Mouse (Mus musculus) forebrain, embryonic 16.5 days (tissue): ENCODE results near the gene Pkd1l3. TPM values are rescaled to one million over a fixed set of nuclear protein-coding genes. Genes with fewer than 3 reads are reported as not detected.

ENCODE experiments used
- ATAC-seq: fragments of 200-750 bp; cut with Nextera tagmentation; 2 replicates; pipeline ENCODE4 v1.8.0; 2017; ENCODE audit warnings: mild to moderate bottlenecking, moderate library complexity
- H3K27ac ChIP-seq: fragments of 300-500 bp; sonication (generic); 2 replicates; pipeline ENCODE4 v1.5.1; 2014; ENCODE audit warnings: low read length, control low read depth
- H3K27me3 ChIP-seq: fragments of 300-500 bp; sonication (generic); replicated peaks from 2 replicates; pipeline ENCODE4 v1.6.1; 2014; ENCODE audit warnings: low read length; ENCODE audit not compliant: control insufficient read depth, insufficient read depth
- H3K36me3 ChIP-seq: fragments of 300-500 bp; sonication (generic); 2 replicates; pipeline ENCODE4 v1.6.1; 2014; ENCODE audit not compliant: control insufficient read depth, insufficient read depth
- H3K4me1 ChIP-seq: fragments of 300-500 bp; sonication (generic); replicated peaks from 2 replicates; pipeline ENCODE4 v1.6.1; 2014; ENCODE audit warnings: low read length; ENCODE audit not compliant: control insufficient read depth, insufficient read depth
- H3K4me2 ChIP-seq: fragments of 300-500 bp; sonication (generic); 2 replicates; pipeline ENCODE4 v1.6.1; 2014; ENCODE audit warnings: mild to moderate bottlenecking, low read length, control low read depth
- H3K4me3 ChIP-seq: fragments of 300-500 bp; sonication (generic); replicated peaks from 2 replicates; pipeline ENCODE4 v1.5.1; 2014; ENCODE audit warnings: mild to moderate bottlenecking, low read length, control low read depth
- H3K9ac ChIP-seq: fragments of 300-500 bp; sonication (generic); replicated peaks from 2 replicates; pipeline ENCODE4 v1.6.1; 2014; ENCODE audit warnings: low read depth, low read length, control low read depth
- H3K9me3 ChIP-seq: fragments of 300-500 bp; sonication (generic); 2 replicates; pipeline ENCODE4 v1.6.1; 2016; ENCODE audit warnings: low read length; ENCODE audit not compliant: control insufficient read depth
- WGBS: fragments of 180-500 bp; shearing (Covaris S2); extraction: QIAGEN DNeasy Blood & Tissue Kit; methylation state at CpG from one replicate; pipeline ENCODE4 v1.1.7; 2014; 5-methylcytosine and 5-hydroxymethylcytosine counted together
- polyA plus RNA-seq: library from polyadenylated mRNA; unstranded; fragments of >200 nt; fragmentation: Nextera tagmentation; extraction: Ambion mirVana; gene quantifications from 2 replicates; pipeline ENCODE4 v1.2.1, GENCODE M21; 2015

Pkd1l3 gene
- polyA plus RNA-seq, 1 experiment from 2014 or later, result 0.03 TPM

GRCm38 (mm10) chr8:109706076-109706873, 92.0 kb downstream of the Pkd1l3 start:
- peaks cover 32% of the 10 kb centered on the region for H3K4me1 ChIP-seq
- no peaks in the 10 kb centered on the region for H3K27me3 ChIP-seq
- H3K4me2 ChIP-seq, result peak overlapping the region; percentile 86
- peak overlapping the region; percentile 100 for H3K9ac ChIP-seq
- 2% methylated on average over 25 of the region's 30 CpGs for WGBS
- ATAC-seq, result peak; percentile 36
- no peaks in the 10 kb centered on the region for H3K9me3 ChIP-seq
- H3K36me3 ChIP-seq, result peaks cover 20% of the 10 kb centered on the region
- H3K4me3 ChIP-seq, result peak overlapping the region; percentile 94
- H3K27ac ChIP-seq, result peak overlapping the region; percentile 97

GRCm38 (mm10) chr8:109706874-109707237, 92.5 kb downstream of the Pkd1l3 start:
- ATAC-seq, result 0 out of 2 replicates have a peak, but pooled peaks have one; percentile 16
- H3K4me3 ChIP-seq, result peak overlapping the region; percentile 94
- peaks cover 26% of the 10 kb centered on the region for H3K36me3 ChIP-seq
- 7% methylated on average over 2 of the region's 2 CpGs for WGBS
- H3K27me3 ChIP-seq, result no peaks in the 10 kb centered on the region
- no peaks in the 10 kb centered on the region for H3K9me3 ChIP-seq
- H3K4me1 ChIP-seq, result peaks cover 32% of the 10 kb centered on the region
- no peak overlapping the region for H3K27ac ChIP-seq
- H3K4me2 ChIP-seq, result peak overlapping the region; percentile 86
- peak overlapping the region; percentile 100 for H3K9ac ChIP-seq

- no peak overlapping the region for H3K4me3 ChIP-seq
- H3K36me3 ChIP-seq, result peaks cover 33% of the 10 kb centered on the region
- no peak for ATAC-seq
- no peaks in the 10 kb centered on the region for H3K27me3 ChIP-seq
- no peak overlapping the region for H3K27ac ChIP-seq
- peaks cover 32% of the 10 kb centered on the region for H3K4me1 ChIP-seq
- no peaks in the 10 kb centered on the region for H3K9me3 ChIP-seq
- 96% methylated on average over 4 of the region's 4 CpGs for WGBS
- H3K4me2 ChIP-seq, result no peak overlapping the region
- no peak overlapping the region for H3K9ac ChIP-seq
Measured at GRCm38 (mm10) chr8:109707921-109708320, 93.6 kb downstream of the Pkd1l3 start.

GRCm38 (mm10) chr8:109712521-109712920, 98.2 kb downstream of the Pkd1l3 start:
- Histone ChIP-seq H3K27ac (no peak overlapping the region), H3K4me3 (no peak overlapping the region), H3K9ac (no peak overlapping the region), H3K9me3 (no peaks in the 10 kb centered on the region), H3K27me3 (no peaks in the 10 kb centered on the region), H3K4me2 (no peak overlapping the region), H3K4me1 (peaks cover 15% of the 10 kb centered on the region), H3K36me3 (peaks cover 47% of the 10 kb centered on the region)
- WGBS, result 50% methylated on average over 1 of the region's 1 CpGs
- no peak for ATAC-seq

GRCm38 (mm10) chr8:109714961-109715360, 100.6 kb downstream of the Pkd1l3 start:
- no peaks in the 10 kb centered on the region for H3K27me3 ChIP-seq
- peaks cover 47% of the 10 kb centered on the region for H3K36me3 ChIP-seq
- no peak overlapping the region for H3K9ac ChIP-seq
- no peak overlapping the region for H3K27ac ChIP-seq
- H3K4me1 ChIP-seq, result no peaks in the 10 kb centered on the region
- 96% methylated on average over 5 of the region's 5 CpGs for WGBS
- H3K9me3 ChIP-seq, result no peaks in the 10 kb centered on the region
- no peak overlapping the region for H3K4me3 ChIP-seq
- ATAC-seq, result no peak
- H3K4me2 ChIP-seq, result no peak overlapping the region

Other genes starting within 250 kb of the Pkd1l3 start
- gene Pmfbp1, start 120.5 kb upstream of the Pkd1l3 start, polyA plus RNA-seq, result 0.06 and 0.18 TPM in 2 replicates
- 25.1 and 25.8 TPM in 2 replicates for gene Dhx38, start 48.7 kb upstream of the Pkd1l3 start, polyA plus RNA-seq
- 30.8 and 31.5 TPM in 2 replicates for gene Txnl4b, start 48.6 kb upstream of the Pkd1l3 start, polyA plus RNA-seq
- gene Hp, start 35.3 kb upstream of the Pkd1l3 start, polyA plus RNA-seq, result 0.20 and 0.30 TPM in 2 replicates
- gene Dhodh, start 5.8 kb upstream of the Pkd1l3 start, polyA plus RNA-seq, result 35.0 and 35.5 TPM in 2 replicates
- gene Ist1, start 78.7 kb downstream of the Pkd1l3 start, polyA plus RNA-seq, result 187 and 199 TPM in 2 replicates
- 85.6 and 88.3 TPM in 2 replicates for gene Zfp821, start 91.0 kb downstream of the Pkd1l3 start, polyA plus RNA-seq
- 4.4 and 5.1 TPM in 2 replicates for gene Atxn1l, start 123.2 kb downstream of the Pkd1l3 start, polyA plus RNA-seq
- gene Ap1g1, start 164.0 kb downstream of the Pkd1l3 start, polyA plus RNA-seq, result 56.0 and 65.5 TPM in 2 replicates